Mouse (Mus musculus) midbrain, embryonic 14.5 days (tissue): ENCODE measurements at regions not wholly inside any gene's neighbourhood (a gene's known extent, or its start where the extent isn't known, plus 50 kb on each side); places are given as distances from the start of the nearest gene placed in this dataset.
A peak's percentile ranks its signal among the peaks of the same experiment; 100 is the strongest.

ENCODE experiments used
- ATAC-seq: fragments of 200-750 bp; cut with Nextera tagmentation; 2 replicates; pipeline ENCODE4 v1.8.0; 2017; ENCODE audit warnings: moderate number of reproducible peaks, moderate library complexity; ENCODE audit not compliant: low FRiP score, low TSS enrichment
- DNase-seq: peaks from one replicate; pipeline ENCODE4 v3.0.0-alpha.2; 2015
- H3K27ac ChIP-seq: fragments of 300-500 bp; sonication (generic); replicated peaks from 2 replicates; pipeline ENCODE4 v1.5.1; 2014; ENCODE audit warnings: mild to moderate bottlenecking, low read depth, low read length, moderate library complexity
- H3K27me3 ChIP-seq: fragments of 300-500 bp; sonication (generic); 2 replicates; pipeline ENCODE4 v1.6.1; 2014; ENCODE audit warnings: low read length, control low read depth, mixed read lengths; ENCODE audit not compliant: control insufficient read depth, insufficient read depth
- H3K36me3 ChIP-seq: fragments of 300-500 bp; sonication (generic); 2 replicates; pipeline ENCODE4 v1.6.1; 2014; ENCODE audit warnings: low read length, control low read depth; ENCODE audit not compliant: control insufficient read depth, insufficient read depth
- H3K4me1 ChIP-seq: fragments of 300-500 bp; sonication (generic); 2 replicates; pipeline ENCODE4 v1.6.1; 2014; ENCODE audit warnings: mild to moderate bottlenecking, antibody characterized with exemption, low read length, control low read depth; ENCODE audit not compliant: control insufficient read depth, insufficient read depth
- H3K4me2 ChIP-seq: fragments of 300-500 bp; sonication (generic); 2 replicates; pipeline ENCODE4 v1.6.1; 2014; ENCODE audit warnings: mild to moderate bottlenecking, low read length, moderate library complexity
- H3K4me3 ChIP-seq: fragments of 300-500 bp; sonication (generic); replicated peaks from 2 replicates; pipeline ENCODE4 v1.5.1; 2014; ENCODE audit warnings: low read depth, low read length
- H3K9ac ChIP-seq: fragments of 300-500 bp; sonication (generic); replicated peaks from 2 replicates; pipeline ENCODE4 v1.6.1; 2014; ENCODE audit warnings: mild to moderate bottlenecking, low read length, moderate library complexity
- H3K9me3 ChIP-seq: fragments of 300-500 bp; sonication (generic); 2 replicates; pipeline ENCODE4 v1.6.1; 2016; ENCODE audit warnings: low read length, control low read depth, mixed read lengths; ENCODE audit not compliant: control insufficient read depth
- WGBS: fragments of 180-500 bp; shearing (Covaris S2); extraction: QIAGEN DNeasy Blood & Tissue Kit; methylation state at CpG from one replicate; pipeline ENCODE4 v1.1.7; 2014; 5-methylcytosine and 5-hydroxymethylcytosine counted together

- Histone ChIP-seq H3K9ac (no peak overlapping the region), H3K4me1 (0 out of 2 replicates have a peak, but pooled peaks cover 4% of the 10 kb centered on the region), H3K4me3 (no peak overlapping the region), H3K27me3 (no peaks in the 10 kb centered on the region), H3K9me3 (no peaks in the 10 kb centered on the region), H3K4me2 (no peak overlapping the region), H3K36me3 (no peaks in the 10 kb centered on the region), H3K27ac (no peak overlapping the region)
- WGBS, result 78% methylated on average over 11 of the region's 11 CpGs
- no peak for ATAC-seq
- no peak for DNase-seq
These were observed 287.8 kb downstream of the Etaa1 start for GRCm38 (mm10) chr11:17665624-17666552.

- peaks cover 9% of the 10 kb centered on the region; the same call in 1 of the 2 replicates for H3K9me3 ChIP-seq
- H3K4me3 ChIP-seq, result no peak overlapping the region
- no peaks in the 10 kb centered on the region for H3K27me3 ChIP-seq
- no peak overlapping the region for H3K4me2 ChIP-seq
- H3K27ac ChIP-seq, result no peak overlapping the region
- no peaks in the 10 kb centered on the region for H3K36me3 ChIP-seq
- no peak overlapping the region for H3K9ac ChIP-seq
- DNase-seq (no peak), ATAC-seq (no peak)
- WGBS, result 80% methylated on average over 4 of the region's 4 CpGs
- H3K4me1 ChIP-seq, result no peaks in the 10 kb centered on the region
These were observed 272.7 kb downstream of the Etaa1 start for GRCm38 (mm10) chr11:17680998-17681397.

- H3K27me3 ChIP-seq, result no peaks in the 10 kb centered on the region
- H3K4me2 ChIP-seq, result no peak overlapping the region
- no peaks in the 10 kb centered on the region for H3K36me3 ChIP-seq
- DNase-seq (peak; percentile 74), ATAC-seq (peak; percentile 27; the same call in 1 of the 2 replicates)
- no peaks in the 10 kb centered on the region for H3K4me1 ChIP-seq
- 64% methylated on average over 4 of the region's 4 CpGs for WGBS
- H3K9ac ChIP-seq, result no peak overlapping the region
- no peak overlapping the region for H3K27ac ChIP-seq
- no peak overlapping the region for H3K4me3 ChIP-seq
- H3K9me3 ChIP-seq, result peaks cover 9% of the 10 kb centered on the region; the same call in 1 of the 2 replicates
These were observed 268.0 kb downstream of the Etaa1 start for GRCm38 (mm10) chr11:17685711-17686113.

GRCm38 (mm10) chr11:17686806-17687205, 266.9 kb downstream of the Etaa1 start:
- Histone ChIP-seq H3K27me3 (no peaks in the 10 kb centered on the region), H3K9me3 (peaks cover 9% of the 10 kb centered on the region; the same call in 1 of the 2 replicates), H3K9ac (no peak overlapping the region), H3K4me1 (no peaks in the 10 kb centered on the region), H3K4me2 (no peak overlapping the region), H3K4me3 (no peak overlapping the region), H3K36me3 (no peaks in the 10 kb centered on the region), H3K27ac (no peak overlapping the region)
- 64% methylated on average over 2 of the region's 2 CpGs for WGBS
- no peak for ATAC-seq
- DNase-seq, result no peak

GRCm38 (mm10) chr11:17694145-17694544, 259.5 kb downstream of the Etaa1 start:
- no peak for DNase-seq
- Histone ChIP-seq H3K4me2 (no peak overlapping the region), H3K36me3 (no peaks in the 10 kb centered on the region), H3K27me3 (no peaks in the 10 kb centered on the region), H3K9ac (no peak overlapping the region), H3K4me1 (no peaks in the 10 kb centered on the region), H3K9me3 (no peaks in the 10 kb centered on the region), H3K4me3 (no peak overlapping the region), H3K27ac (no peak overlapping the region)
- no peak for ATAC-seq
- WGBS, result 27% methylated on average over 2 of the region's 2 CpGs

GRCm38 (mm10) chr11:17708769-17709168, 244.9 kb downstream of the Etaa1 start:
- Histone ChIP-seq H3K27me3 (no peaks in the 10 kb centered on the region), H3K9ac (no peak overlapping the region), H3K36me3 (no peaks in the 10 kb centered on the region), H3K4me3 (no peak overlapping the region), H3K4me1 (no peaks in the 10 kb centered on the region), H3K27ac (no peak overlapping the region), H3K4me2 (no peak overlapping the region), H3K9me3 (no peaks in the 10 kb centered on the region)
- DNase-seq, result no peak
- ATAC-seq, result no peak

GRCm38 (mm10) chr11:17722051-17722450, 231.6 kb downstream of the Etaa1 start:
- Histone ChIP-seq H3K9me3 (no peaks in the 10 kb centered on the region), H3K4me1 (no peaks in the 10 kb centered on the region), H3K4me2 (no peak overlapping the region), H3K9ac (no peak overlapping the region), H3K36me3 (no peaks in the 10 kb centered on the region), H3K27ac (no peak overlapping the region), H3K27me3 (no peaks in the 10 kb centered on the region), H3K4me3 (no peak overlapping the region)
- ATAC-seq, result no peak
- WGBS, result 76% methylated on average over 1 of the region's 1 CpGs
- no peak for DNase-seq

GRCm38 (mm10) chr11:17727258-17728034, 226.2 kb downstream of the Etaa1 start:
- Histone ChIP-seq H3K4me2 (no peak overlapping the region), H3K9ac (no peak overlapping the region), H3K9me3 (no peaks in the 10 kb centered on the region), H3K4me3 (no peak overlapping the region), H3K27me3 (no peaks in the 10 kb centered on the region), H3K36me3 (no peaks in the 10 kb centered on the region), H3K4me1 (no peaks in the 10 kb centered on the region), H3K27ac (no peak overlapping the region)
- 74% methylated on average over 8 of the region's 8 CpGs for WGBS
- DNase-seq (no peak), ATAC-seq (no peak)
